Mouse (Mus musculus) E14TG2a.4 (cell line): ENCODE measurements at regions not wholly inside any gene's neighbourhood (a gene's known extent, or its start where the extent isn't known, plus 50 kb on each side); places are given as distances from the start of the nearest gene placed in this dataset.

Experiments
- H3K27me3 ChIP-seq: 2 replicates; pipeline ENCODE4 v1.6.1; 2014; ENCODE audit warnings: low read length, control low read depth; ENCODE audit not compliant: insufficient read depth
- H3K36me3 ChIP-seq: 2 replicates; pipeline ENCODE4 v1.6.1; 2014; ENCODE audit warnings: low read length, control low read depth; ENCODE audit not compliant: insufficient read depth
- H3K4me1 ChIP-seq: replicated peaks from 2 replicates; pipeline ENCODE4 v1.6.1; 2014; ENCODE audit warnings: low read depth, low read length, control low read depth
- H3K4me3 ChIP-seq: replicated peaks from 2 replicates; pipeline ENCODE4 v1.5.1; 2014; ENCODE audit warnings: mild to moderate bottlenecking, low read length
- H3K9me3 ChIP-seq: 2 replicates; pipeline ENCODE4 v1.6.1; 2014; ENCODE audit warnings: low read length, control low read depth
- CTCF ChIP-seq: conservative IDR thresholded peaks from 2 replicates; pipeline ENCODE4 v1.5.1; 2014; ENCODE audit warnings: low read length
- NANOG ChIP-seq: IDR thresholded peaks from 2 replicates; pipeline ENCODE4 v1.6.1; 2014; ENCODE audit warnings: borderline replicate concordance, low read length, mixed read lengths
- POU5F1 ChIP-seq: IDR thresholded peaks from 2 replicates; pipeline ENCODE4 v1.6.1; 2014; ENCODE audit warnings: low read length, borderline replicate concordance

DNA sequence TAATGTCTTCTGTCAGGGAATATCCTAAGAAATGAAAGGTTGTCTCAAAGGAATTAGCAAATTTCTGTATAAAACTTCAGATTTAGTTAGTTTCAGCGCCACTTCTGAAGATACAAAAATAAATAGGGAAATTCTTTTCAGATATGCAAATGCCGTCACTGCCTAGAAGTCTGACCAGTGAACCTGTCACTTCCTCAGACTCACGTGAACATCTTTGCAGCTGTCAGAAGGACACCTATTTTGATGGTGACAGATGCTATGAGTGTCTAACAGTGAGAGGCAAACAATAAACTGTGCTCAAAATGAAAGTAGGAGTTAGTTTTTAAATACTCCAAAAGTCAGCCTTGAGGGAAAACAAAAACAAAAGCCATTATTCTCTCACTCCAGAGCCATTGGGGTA is 57.5 kb upstream of the Igf1r start:
- Histone ChIP-seq H3K4me1 (no peaks in the 10 kb centered on the region), H3K36me3 (no peaks in the 10 kb centered on the region), H3K4me3 (no peak overlapping the region), H3K9me3 (peaks cover 16% of the 10 kb centered on the region), H3K27me3 (no peaks in the 10 kb centered on the region)
- TF ChIP-seq CTCF (no peak), POU5F1 (no peak), NANOG (no peak)

DNA sequence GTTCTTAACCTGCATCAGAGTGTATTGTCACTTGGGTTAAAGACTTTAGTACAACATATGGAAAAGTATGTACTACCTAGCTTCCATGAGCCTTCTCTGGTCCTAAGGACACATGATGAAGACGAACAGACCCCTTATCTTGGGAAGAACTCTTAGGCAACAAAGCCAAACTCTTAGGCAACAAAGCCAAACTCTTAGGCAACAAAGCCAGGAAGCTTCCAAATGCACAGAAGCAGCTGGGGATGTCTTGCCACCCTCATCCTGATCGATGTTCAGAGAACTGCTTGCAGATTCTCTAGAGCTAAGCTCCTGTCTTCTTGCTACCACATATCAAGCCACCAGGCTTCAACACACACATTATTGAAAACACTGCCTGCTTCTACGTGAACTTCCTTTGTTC is 59.7 kb upstream of the Igf1r start:
- Histone ChIP-seq H3K9me3 (peaks cover 14% of the 10 kb centered on the region), H3K36me3 (no peaks in the 10 kb centered on the region), H3K27me3 (no peaks in the 10 kb centered on the region), H3K4me1 (no peaks in the 10 kb centered on the region), H3K4me3 (no peak overlapping the region)
- TF ChIP-seq CTCF (no peak), POU5F1 (no peak), NANOG (no peak)

DNA sequence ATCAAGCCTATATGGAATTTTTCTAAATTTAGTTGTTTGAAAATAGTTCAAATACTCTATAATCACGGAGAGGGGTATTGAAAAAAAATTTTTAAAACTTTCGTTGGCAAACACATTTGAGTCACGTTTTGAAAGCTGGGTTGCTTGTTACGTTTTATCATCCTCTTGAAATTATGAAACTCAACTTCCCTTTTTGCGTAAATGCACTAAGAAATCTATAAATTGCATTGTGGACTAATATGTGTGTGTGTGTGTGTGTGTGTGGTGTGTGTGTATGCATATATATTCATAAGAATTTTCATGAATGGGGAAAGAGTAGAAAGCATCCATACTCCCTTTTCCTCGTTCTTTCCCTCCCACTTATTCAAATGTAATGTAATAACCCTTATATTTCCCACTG is 69.6 kb upstream of the Igf1r start:
- TF ChIP-seq POU5F1 (no peak), NANOG (no peak), CTCF (no peak)

DNA sequence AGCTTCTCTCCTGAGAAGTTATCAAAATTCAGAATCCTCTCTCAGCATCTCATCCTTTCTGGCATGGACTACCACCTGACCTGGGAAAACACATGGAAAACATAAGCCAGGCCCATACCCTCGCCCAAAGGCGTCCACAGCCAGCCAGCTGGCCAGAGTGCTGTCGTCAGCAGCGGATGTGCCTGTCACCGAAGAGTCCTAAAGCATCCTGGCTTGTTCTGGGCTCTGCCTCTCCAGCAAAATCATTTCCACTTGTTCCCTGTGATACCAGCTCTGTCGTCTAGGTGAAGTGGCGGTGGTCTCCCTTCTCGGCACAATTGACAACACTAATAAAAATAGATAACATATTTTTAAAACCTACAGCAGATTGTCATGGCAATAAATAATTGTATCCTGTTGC is 70.0 kb upstream of the Igf1r start:
- Histone ChIP-seq H3K36me3 (no peaks in the 10 kb centered on the region), H3K4me3 (no peak overlapping the region), H3K4me1 (peaks cover 7% of the 10 kb centered on the region), H3K27me3 (0 out of 2 replicates have a peak, but pooled peaks cover 2% of the 10 kb centered on the region), H3K9me3 (no peaks in the 10 kb centered on the region)
- TF ChIP-seq NANOG (no peak), POU5F1 (no peak), CTCF (no peak)

More for the DNA sequence above, 69.6 kb upstream of the Igf1r start:
- H3K36me3 ChIP-seq: no peaks in the 10 kb centered on the region
- no peak overlapping the region for H3K4me3 ChIP-seq
- 0 out of 2 replicates have a peak, but pooled peaks cover 2% of the 10 kb centered on the region for H3K27me3 ChIP-seq
- no peaks in the 10 kb centered on the region for H3K9me3 ChIP-seq
- H3K4me1 ChIP-seq: peaks cover 4% of the 10 kb centered on the region

DNA sequence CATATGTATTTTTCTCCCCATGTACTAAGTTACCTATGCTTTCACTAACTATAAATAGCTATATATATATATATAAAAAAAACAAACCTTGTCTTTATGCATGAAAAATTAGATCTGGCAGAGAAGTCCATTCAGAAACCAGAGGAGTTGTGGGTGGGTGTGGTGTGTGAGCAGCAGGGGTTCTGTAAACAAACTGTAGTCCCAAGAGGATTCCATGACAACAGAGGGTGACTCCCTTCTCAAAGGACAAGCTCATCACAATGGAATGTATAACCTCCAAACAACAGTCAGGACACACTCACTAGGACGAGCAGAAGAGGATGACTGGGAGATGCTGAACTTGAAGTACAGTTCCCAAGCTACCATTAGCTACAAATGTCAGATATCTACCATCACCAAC is 74.4 kb upstream of the Igf1r start:
- H3K4me1 ChIP-seq: peaks cover 20% of the 10 kb centered on the region
- no peak overlapping the region for H3K4me3 ChIP-seq
- TF ChIP-seq POU5F1 (no peak), CTCF (no peak), NANOG (no peak)
- no peaks in the 10 kb centered on the region for H3K36me3 ChIP-seq
- 0 out of 2 replicates have a peak, but pooled peaks cover 2% of the 10 kb centered on the region for H3K27me3 ChIP-seq
- no peaks in the 10 kb centered on the region for H3K9me3 ChIP-seq

DNA sequence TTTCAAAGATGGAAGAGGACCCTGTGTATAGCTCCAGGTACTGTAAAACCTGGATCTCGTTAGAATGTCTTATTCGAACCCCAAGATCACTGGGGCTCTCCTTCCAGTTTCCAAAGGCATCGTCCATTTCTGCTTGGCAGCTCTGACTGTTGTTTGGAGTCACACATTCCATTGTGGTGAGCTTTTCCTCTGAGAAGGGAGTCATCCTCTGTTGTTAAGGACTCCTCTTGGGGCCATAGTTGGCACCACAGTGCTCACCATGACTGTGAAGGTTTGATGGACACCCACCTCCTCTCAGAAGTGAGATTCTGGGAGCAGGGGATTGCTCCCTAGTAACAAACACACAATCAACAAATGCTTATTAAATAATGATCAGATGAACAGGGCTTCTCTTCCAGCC is 75.0 kb upstream of the Igf1r start:
- Histone ChIP-seq H3K4me3 (no peak overlapping the region), H3K9me3 (no peaks in the 10 kb centered on the region), H3K4me1 (peaks cover 20% of the 10 kb centered on the region), H3K36me3 (no peaks in the 10 kb centered on the region), H3K27me3 (0 out of 2 replicates have a peak, but pooled peaks cover 2% of the 10 kb centered on the region)
- TF ChIP-seq NANOG (no peak), CTCF (no peak), POU5F1 (no peak)

DNA sequence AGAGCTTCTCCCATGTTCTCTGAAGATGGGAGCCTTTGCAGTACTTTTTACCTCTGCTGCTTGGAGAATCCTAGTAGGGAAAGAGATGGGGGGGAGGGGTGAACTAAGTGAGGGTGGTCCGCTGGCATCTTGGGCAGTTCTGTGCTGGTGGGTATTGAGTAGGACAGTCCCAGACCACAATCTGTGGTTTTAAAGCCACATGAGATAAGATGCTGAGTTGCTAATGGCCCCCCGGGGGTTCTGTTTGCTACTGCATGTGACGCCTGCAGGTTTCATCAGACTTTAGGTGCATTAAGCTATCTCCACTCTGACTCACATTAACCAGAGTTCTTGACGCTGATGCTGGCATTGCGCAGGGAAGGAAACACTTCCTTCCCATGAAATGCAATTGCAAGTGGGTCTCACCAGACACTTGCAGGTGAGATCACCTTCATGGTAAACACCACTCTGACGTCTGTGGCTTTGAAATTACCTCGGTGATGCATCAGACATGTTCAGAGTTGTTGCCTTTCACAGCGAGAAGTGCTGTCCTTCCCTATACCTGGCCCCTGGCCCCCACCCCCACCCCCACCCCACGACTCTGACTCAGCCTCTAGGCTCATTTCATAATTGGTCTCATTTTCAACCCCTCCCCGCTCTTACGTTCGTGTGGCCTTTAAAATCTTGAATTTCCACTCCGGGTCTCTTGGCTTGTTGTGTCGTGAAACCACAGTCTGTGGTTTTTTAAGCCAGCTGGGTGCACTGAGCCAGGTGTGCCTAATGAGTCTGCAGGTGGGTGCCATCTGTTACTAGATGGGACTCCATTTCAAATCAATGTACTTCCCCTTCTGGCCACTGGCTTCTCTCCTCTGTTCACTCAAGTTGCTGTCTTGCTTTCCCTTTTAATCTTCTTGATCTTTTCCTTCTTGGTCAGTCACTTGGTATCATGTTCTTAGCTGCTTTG is 94.8 kb upstream of the Synm start:
- Histone ChIP-seq H3K4me1 (peaks cover 5% of the 10 kb centered on the region), H3K9me3 (peaks cover 10% of the 10 kb centered on the region), H3K36me3 (no peaks in the 10 kb centered on the region), H3K27me3 (peaks cover 27% of the 10 kb centered on the region), H3K4me3 (no peak overlapping the region)
- TF ChIP-seq POU5F1 (no peak), NANOG (no peak), CTCF (no peak)

DNA sequence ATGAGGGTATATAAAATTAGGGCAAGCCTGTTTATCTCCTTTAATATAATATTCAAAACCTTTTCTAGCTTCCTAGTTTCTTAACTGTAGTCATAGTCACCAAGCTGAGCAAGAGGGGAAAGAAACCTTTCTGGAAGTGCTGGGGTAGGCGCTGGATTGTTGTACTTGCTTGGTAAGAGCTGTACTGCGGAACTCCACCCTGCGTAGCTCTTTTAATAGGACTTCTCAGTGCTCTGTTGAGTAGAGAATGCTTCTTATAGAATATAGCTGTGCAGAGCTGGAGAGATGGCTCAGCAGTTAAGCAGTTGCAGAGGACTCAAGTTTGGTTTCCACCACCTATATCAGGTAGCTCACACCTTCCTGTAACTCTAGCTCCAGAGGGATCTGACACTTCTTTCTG is 93.3 kb upstream of the Synm start:
- no peaks in the 10 kb centered on the region for H3K36me3 ChIP-seq
- no peak for TF ChIP-seq POU5F1
- no peak for TF ChIP-seq CTCF
- no peak for TF ChIP-seq NANOG
- peaks cover 37% of the 10 kb centered on the region for H3K27me3 ChIP-seq
- no peak overlapping the region for H3K4me3 ChIP-seq
- H3K4me1 ChIP-seq: peaks cover 18% of the 10 kb centered on the region
- peaks cover 10% of the 10 kb centered on the region for H3K9me3 ChIP-seq

DNA sequence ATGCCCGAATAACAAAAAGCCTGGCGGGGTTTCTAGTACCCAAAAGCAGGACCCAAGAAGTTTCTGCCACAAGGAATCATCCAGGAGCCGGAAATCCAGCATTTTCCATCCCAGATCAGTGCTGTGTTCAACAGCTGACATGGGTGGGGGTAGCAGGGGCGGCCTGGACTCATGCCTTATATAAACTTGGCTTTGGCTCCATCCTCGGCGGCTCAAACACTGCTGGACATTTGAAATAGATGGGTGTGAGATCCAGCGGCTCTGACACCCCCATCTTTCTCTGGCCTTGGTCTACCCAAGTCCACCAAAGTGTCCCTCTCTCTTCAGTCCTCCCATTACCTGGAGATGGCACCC is 89.9 kb upstream of the Synm start:
- Histone ChIP-seq H3K27me3 (peaks cover 48% of the 10 kb centered on the region), H3K4me1 (peaks cover 38% of the 10 kb centered on the region), H3K36me3 (no peaks in the 10 kb centered on the region), H3K9me3 (no peaks in the 10 kb centered on the region), H3K4me3 (peak overlapping the region; percentile 68)
- TF ChIP-seq CTCF: no peak
- no peak for TF ChIP-seq POU5F1
- TF ChIP-seq NANOG: no peak
